Mouse (Mus musculus) naive thymus-derived CD4-positive, alpha-beta T cell, adult 2 months (primary cell): ENCODE measurements at regions not wholly inside any gene's neighbourhood (a gene's known extent, or its start where the extent isn't known, plus 50 kb on each side); places are given as distances from the start of the nearest gene placed in this dataset.

ENCODE experiments used
- DNase-seq: peaks from one replicate; pipeline ENCODE4 v3.0.0-alpha.2; 2011; ENCODE audit warnings: low read depth

DNA sequence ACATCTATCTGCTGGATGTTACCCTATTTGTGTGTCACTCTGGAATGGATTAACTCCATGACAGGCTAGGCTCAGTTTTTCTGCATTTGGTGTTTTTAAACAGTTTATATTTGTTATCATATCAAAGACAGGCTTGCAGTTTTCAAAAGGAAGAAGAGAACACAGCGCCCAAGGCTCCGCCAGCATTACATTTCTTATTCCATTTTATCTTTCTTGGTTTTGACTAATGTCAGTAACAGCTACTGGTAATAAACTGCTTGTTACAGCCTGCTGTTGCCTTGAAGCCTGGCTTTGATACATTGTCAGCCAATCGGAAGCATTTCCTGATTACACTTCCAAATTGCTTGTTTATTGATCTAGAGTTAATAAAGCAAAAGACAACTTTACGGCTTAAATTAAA, 219.4 kb upstream of the Mdfic start:
- no peak for DNase-seq

GRCm38 (mm10) chr6:15509314-15509713, 211.1 kb upstream of the Mdfic start:
- no peak for DNase-seq

- no peak for DNase-seq
Measured at GRCm38 (mm10) chr6:15537279-15537678, 183.2 kb upstream of the Mdfic start.

DNA sequence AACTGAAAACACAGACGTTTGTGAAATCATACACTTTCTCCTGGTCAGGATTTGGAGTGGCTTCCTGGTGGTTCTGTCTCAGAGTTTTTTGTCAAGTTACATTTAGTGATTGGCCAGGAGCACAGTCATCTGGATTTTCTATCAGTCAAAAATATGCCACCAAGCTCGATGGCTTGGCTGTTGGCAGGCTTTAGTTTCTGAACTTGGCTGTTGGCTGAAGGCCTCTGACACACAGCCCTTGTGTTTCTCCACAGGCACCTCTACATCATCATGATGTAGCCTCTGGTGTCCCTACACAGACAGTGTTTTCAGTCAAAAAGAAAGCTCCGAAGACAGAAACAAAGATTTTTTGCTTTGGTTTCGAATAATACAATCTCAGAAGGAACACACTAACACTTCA, 178.5 kb upstream of the Mdfic start:
- no peak for DNase-seq

GRCm38 (mm10) chr6:15543516-15544080, 176.9 kb upstream of the Mdfic start:
- no peak for DNase-seq

DNA sequence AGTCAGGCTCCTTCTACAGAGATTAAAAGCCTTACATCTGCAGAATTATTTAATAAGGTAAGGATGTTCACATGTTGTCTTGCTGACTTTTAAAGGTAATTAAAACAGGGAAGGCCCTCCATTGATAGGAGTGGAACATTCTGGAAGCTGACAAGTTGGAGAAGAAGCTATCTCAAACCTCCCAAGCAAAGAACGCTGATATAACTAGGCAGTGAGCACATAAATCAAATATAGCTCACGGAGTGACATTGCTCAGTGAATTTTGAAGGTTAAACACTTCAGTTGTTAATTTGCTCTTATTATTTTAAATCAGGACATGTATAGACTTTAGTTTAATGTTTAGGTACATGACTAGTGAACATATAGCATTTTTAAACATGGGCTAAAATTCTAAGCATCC, 171.6 kb upstream of the Mdfic start:
- DNase-seq = no peak

- DNase-seq = peak; percentile 7
Measured at GRCm38 (mm10) chr6:15592780-15593179, 127.7 kb upstream of the Mdfic start.

DNA sequence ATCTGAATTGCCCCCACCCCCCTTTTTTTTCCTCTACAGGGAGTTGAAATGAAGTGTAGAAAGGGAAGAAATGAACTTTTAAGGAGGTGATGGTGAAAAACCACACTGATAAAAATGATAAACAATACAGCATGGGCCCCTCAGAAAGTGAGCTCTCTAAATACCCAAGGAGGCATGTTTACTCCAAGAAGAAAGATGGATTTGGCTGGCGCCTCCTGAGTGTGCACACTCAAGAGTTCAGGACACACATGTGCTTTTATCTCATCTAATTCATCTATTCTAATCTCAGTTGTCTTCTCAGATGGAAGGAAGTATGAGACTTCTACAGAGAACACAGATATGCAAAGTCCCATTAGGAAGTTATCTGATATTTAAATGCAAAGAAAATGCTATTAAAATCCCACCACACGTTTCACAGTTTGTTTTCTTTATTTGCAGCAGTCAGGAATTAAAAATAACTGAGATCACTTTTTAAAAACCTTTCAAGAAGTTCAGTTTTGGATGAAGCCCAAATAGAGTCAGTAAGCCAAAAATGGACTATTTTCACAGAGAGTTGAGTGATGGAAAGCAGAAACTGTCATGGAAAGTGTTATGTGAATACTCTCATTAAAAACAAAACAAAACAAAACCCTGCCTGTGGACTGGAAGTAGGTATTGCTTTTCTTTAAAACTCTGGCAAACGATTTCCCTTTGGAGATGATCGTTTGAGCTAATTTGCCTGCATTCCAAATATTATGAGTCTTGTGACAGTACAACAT, 123.1 kb upstream of the Mdfic start:
- DNase-seq = no peak

- DNase-seq = no peak
Measured at GRCm38 (mm10) chr6:15610208-15610607, 110.3 kb upstream of the Mdfic start.

GRCm38 (mm10) chr6:15625910-15626564, 94.4 kb upstream of the Mdfic start:
- DNase-seq = peak; percentile 53

DNA sequence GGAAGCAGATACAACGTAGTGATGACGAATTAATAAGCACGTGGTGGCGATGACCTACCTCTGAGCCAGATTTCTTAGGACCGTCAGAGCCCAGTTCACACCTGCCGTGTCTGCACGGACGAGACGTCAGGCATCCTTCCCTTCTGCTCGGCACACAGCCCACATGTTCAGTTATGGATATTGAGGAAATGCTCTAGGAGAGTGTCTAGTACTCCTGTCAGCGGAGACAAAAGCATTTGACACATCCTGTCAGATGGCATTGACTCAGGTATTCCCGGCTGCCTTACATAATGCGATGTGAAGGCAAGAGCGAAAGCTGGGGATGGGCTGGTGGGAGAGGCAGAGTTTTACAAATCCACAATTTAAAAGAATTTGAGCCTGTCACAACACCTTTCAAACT, 81.9 kb upstream of the Mdfic start:
- no peak for DNase-seq

- DNase-seq = no peak
Measured at GRCm38 (mm10) chr6:15639378-15639777, 81.1 kb upstream of the Mdfic start.

DNA sequence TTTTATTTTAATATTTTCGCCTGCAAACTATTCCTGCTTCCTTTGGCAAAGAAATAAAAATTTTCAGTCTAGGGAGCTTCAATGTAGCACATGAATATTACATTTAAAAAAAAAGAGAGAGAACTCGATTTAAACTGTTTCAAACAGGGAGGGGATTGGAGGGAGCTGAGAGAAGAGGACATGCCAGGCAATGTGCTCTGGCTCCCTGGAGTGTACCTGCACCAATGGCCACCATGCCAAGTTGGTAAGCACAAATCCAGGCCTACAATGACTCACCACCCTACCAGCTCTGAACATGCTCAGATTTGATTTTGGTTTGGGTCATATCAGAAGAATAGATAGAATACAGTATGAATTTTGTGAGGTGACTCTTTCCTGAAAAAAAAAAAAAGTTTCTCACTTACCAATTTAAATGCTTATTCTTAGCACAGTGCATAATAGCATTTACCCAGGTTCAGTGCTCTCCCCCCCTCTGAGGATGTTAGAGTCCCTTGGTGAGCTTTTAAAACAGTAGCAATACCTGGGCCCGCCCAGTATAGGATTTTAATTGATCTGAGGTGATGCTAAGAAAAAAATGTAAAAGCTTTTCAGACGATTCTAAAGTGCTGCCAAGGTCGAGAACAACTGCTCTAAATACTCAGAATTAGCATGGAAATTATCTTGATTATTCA, 80.5 kb upstream of the Mdfic start:
- DNase-seq = no peak

DNA sequence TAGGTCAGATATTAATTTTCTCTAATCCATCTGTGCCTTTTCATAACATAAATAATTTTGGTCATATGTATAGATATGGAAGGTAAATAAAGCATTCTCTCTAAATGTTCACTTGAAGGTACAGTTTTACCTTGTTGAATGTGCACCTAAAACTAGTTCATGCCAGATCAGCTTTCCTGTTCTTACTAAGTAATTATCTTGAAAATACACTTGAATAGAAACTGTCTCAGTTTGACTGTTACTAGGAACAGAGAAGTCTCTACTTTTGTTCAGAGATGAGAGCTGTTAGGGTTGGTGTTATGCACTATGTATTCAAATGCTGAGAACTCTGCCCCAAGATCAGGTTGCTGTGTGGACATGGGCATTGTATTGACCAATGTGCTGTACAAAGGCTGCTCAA, 76.2 kb upstream of the Mdfic start:
- no peak for DNase-seq

DNA sequence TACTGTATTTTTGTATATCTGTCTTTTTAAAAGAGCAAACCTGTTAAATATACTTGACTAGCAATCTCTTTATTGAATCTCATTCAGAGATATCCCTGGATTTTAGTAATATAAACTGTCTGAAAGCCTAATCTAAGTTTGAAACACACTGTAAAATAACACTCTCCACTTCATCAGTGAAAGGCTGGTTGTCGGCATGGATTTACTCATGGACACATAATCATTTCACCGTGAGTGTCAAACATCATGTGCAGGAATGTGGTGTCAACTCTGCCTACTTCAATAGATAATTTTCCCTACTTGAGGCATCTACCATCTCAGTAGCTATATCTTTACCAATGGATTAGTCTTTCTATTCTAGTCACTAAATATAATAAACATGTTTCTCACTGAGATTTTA, 73.0 kb upstream of the Mdfic start:
- DNase-seq = no peak
